Mouse (Mus musculus) brain, embryonic 14.5 days (tissue): ENCODE results near the gene Igf2r.

ENCODE experiments used
- CTCF ChIP-seq: fragments of 200-500 bp; IDR thresholded peaks from 2 replicates; pipeline ENCODE4 v1.5.1; 2012; ENCODE audit warnings: inconsistent platforms, mild to moderate bottlenecking, moderate library complexity, borderline replicate concordance; ENCODE audit not compliant: insufficient read depth, insufficient read length; ENCODE audit errors: extremely low read depth
- POLR2A ChIP-seq: fragments of 200-500 bp; IDR thresholded peaks from 2 replicates; pipeline ENCODE4 v1.6.1; 2012; ENCODE audit warnings: mild to moderate bottlenecking, inconsistent platforms, borderline replicate concordance; ENCODE audit not compliant: poor library complexity, insufficient read depth, insufficient read length, severe bottlenecking; ENCODE audit errors: extremely low read depth

GRCm38 (mm10) chr17:12782861-12783847, 13.7 kb upstream of the Igf2r start:
- no peak for TF ChIP-seq CTCF
- TF ChIP-seq POLR2A, result no peak
